Mouse (Mus musculus) bone marrow, adult 2 months (tissue): ENCODE measurements around the gene Pomt1.

Experiments used
- CTCF ChIP-seq: fragments of 200-500 bp; IDR thresholded peaks from 2 replicates; pipeline ENCODE4 v1.5.1; 2011; ENCODE audit warnings: low read length, control low read depth; ENCODE audit not compliant: control insufficient read depth, insufficient read depth
- POLR2A ChIP-seq: fragments of 200-500 bp; IDR thresholded peaks from 2 replicates; pipeline ENCODE4 v1.6.1; 2011; ENCODE audit warnings: low read depth, mild to moderate bottlenecking, control low read depth, low read length, borderline replicate concordance; ENCODE audit not compliant: control insufficient read depth

GRCm38 (mm10) chr2:32304145-32304832, 67.9 kb downstream of the Pomt1 start:
- peak; percentile 81 for TF ChIP-seq CTCF
- no peak for TF ChIP-seq POLR2A
